Mouse (Mus musculus) monocyte, adult 2 months (primary cell): Measurements from ENCODE around the gene Pxylp1.

Experiments
- DNase-seq, 2 experiments: peaks; one replicate each; pipeline ENCODE4 v3.0.0; 2022; ENCODE audit warnings: low spot score in 2 of 2, low read depth in 1 of 2

Gene Pxylp1

GRCm38 (mm10) chr9:96862836-96863235, 29.6 kb downstream of the Pxylp1 start:
- no peak for DNase-seq

GRCm38 (mm10) chr9:96861092-96861487, 31.4 kb downstream of the Pxylp1 start:
- no peak for DNase-seq

- DNase-seq = no peak
Measured at GRCm38 (mm10) chr9:96860380-96861091, 31.9 kb downstream of the Pxylp1 start.

GRCm38 (mm10) chr9:96859027-96859426, 33.4 kb downstream of the Pxylp1 start:
- DNase-seq = no peak

- no peak for DNase-seq
Measured at GRCm38 (mm10) chr9:96857838-96858237, 34.6 kb downstream of the Pxylp1 start.

- DNase-seq = no peak
Measured at GRCm38 (mm10) chr9:96853300-96854186, 38.9 kb downstream of the Pxylp1 start.

- DNase-seq = no peak
Measured at GRCm38 (mm10) chr9:96851634-96852033, 40.8 kb downstream of the Pxylp1 start.

- no peak for DNase-seq
Measured at GRCm38 (mm10) chr9:96851036-96851435, 41.4 kb downstream of the Pxylp1 start.

GRCm38 (mm10) chr9:96849012-96849411, 43.5 kb downstream of the Pxylp1 start:
- DNase-seq = no peak

GRCm38 (mm10) chr9:96846361-96846760, 46.1 kb downstream of the Pxylp1 start:
- no peak for DNase-seq

- no peak for DNase-seq
Measured at GRCm38 (mm10) chr9:96844798-96845209, 47.7 kb downstream of the Pxylp1 start.

- no peak for DNase-seq
Measured at GRCm38 (mm10) chr9:96839376-96839775, 53.1 kb downstream of the Pxylp1 start.

- DNase-seq = no peak
Measured at GRCm38 (mm10) chr9:96838864-96839263, 53.6 kb downstream of the Pxylp1 start.

- no peak for DNase-seq
Measured at GRCm38 (mm10) chr9:96837781-96838420, 54.6 kb downstream of the Pxylp1 start.

GRCm38 (mm10) chr9:96836984-96837383, 55.5 kb downstream of the Pxylp1 start:
- DNase-seq = no peak

- DNase-seq = no peak
Measured at GRCm38 (mm10) chr9:96835374-96835921, 57.0 kb downstream of the Pxylp1 start.

GRCm38 (mm10) chr9:96833606-96834005, 58.9 kb downstream of the Pxylp1 start:
- no peak for DNase-seq

GRCm38 (mm10) chr9:96832516-96832915, 60.0 kb downstream of the Pxylp1 start:
- no peak for DNase-seq

GRCm38 (mm10) chr9:96830856-96831359, 61.6 kb downstream of the Pxylp1 start:
- no peak for DNase-seq

- no peak for DNase-seq
Measured at GRCm38 (mm10) chr9:96829682-96830081, 62.8 kb downstream of the Pxylp1 start.

- no peak for DNase-seq
Measured at GRCm38 (mm10) chr9:96828071-96828470, 64.4 kb downstream of the Pxylp1 start.
